Mouse (Mus musculus) testis, adult 2 months (tissue): Measurements from ENCODE around the gene Capn7.

ENCODE experiments used
- CTCF ChIP-seq: fragments of 200-500 bp; IDR thresholded peaks from 2 replicates; pipeline ENCODE4 v1.5.1; 2012; ENCODE audit warnings: low read depth, mild to moderate bottlenecking, inconsistent platforms, low read length, moderate library complexity; ENCODE audit not compliant: control insufficient read depth, insufficient read depth, insufficient replicate concordance
- POLR2A ChIP-seq: fragments of 200-500 bp; IDR thresholded peaks from 2 replicates; pipeline ENCODE4 v1.6.1; 2012; ENCODE audit warnings: low read depth, mild to moderate bottlenecking, inconsistent platforms, low read length, moderate library complexity; ENCODE audit not compliant: control insufficient read depth

- TF ChIP-seq POLR2A (no peak), CTCF (no peak)
Measured at GRCm38 (mm10) chr14:31420562-31420961, 84.1 kb downstream of the Capn7 start.
